Mouse (Mus musculus): ENCODE data around the gene Ccl7.
A peak's percentile ranks its signal among the peaks of the same experiment; 100 is the strongest.

Ccl7 gene

DNA sequence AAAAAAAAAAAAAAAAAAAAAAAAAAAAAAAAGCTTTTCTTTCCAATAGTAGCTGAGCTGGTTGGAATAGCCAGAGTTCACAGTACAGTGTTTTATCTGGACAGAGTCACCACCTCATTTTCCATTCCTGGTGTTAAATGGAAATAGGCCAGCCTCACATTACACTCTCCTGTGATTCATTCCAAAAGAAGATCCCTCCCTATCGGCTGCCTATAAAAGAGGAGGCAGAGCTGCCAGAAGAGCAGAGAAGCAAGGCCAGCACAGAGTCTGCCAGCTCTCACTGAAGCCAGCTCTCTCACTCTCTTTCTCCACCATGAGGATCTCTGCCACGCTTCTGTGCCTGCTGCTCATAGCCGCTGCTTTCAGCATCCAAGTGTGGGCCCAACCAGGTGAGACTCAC, at the start of gene Ccl7:
Ccl7 (plus strand) TSS at position 242 of the 400 bp plus-strand sequence.
- no peak for DNase-seq (ENCODE audit: low read depth, low spot score)

DNA sequence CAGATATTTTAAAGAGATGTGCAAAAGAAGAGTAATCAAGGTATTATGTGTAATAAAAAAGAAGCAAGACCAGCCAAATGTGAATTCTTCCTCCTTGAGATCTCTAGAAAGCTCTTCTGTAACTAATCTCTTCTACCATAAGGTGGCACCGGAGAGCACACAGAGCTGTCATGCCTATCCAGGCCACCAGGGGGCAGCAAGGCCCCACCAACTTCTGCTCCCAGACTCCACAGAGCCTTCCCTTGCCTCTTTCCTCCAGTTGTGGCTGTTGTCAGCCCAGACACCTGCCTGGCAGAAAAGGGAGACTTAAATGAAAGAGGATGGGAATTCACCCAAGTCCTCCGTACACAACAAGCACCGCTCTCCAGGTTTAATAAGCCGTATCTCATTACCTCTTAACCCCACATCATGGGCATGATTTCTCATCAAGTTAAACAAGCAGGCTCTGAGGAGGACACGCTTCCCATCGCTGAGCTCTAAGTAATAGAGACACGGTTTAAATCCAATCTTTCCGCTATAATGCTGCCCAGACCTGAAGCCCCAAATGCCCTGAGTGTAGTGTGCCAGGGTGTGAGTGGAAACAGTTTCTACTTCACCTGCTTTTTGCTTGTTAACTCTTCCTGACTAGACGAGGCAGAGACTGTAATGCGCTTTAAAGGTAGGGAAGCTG, 49.2 kb upstream of the Ccl7 start:
- DNase-seq (ENCODE audit: low read depth, low spot score), result peak; percentile 24

DNA sequence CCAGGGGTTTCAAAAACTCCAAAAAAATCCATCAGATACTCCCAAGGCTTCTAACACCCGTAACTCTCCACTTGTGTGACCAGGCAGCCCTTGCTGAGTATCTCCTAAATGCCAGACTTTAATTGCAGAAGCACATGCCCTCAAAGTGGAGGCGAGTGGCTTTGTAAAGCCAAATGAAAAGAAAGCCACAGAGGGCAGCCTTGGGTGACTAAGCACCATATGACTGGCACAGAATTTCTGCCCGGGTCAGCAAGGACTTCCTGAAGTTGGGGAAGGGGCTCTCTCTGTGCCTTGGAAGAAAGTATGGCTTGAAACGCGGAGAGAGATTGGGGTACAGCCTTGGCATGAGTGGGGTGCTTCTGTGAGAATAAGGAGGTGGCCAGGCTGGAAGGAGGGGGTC, 48.4 kb upstream of the Ccl7 start:
- DNase-seq (ENCODE audit: low read depth, low spot score), result no peak

DNA sequence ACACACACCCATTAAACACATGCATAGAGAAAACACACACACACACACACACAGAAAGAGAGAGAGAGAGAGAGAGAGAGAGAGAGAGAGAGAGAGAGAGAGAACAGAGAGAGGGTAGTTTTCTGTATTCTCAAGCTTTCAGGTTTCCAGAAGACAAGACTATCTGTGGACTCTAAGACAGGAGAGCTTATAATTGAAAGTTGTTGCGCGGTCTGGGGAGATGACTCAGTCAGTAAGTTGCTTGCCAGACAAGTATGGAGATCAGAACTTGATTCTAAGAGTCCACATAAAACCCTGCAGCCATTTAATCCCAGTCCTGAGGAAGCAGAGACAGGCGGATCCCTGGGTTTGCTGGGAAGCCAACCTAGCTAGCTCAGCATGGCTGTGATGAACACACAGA, 46.9 kb upstream of the Ccl7 start:
- no peak for DNase-seq (ENCODE audit: low read depth, low spot score)

DNA sequence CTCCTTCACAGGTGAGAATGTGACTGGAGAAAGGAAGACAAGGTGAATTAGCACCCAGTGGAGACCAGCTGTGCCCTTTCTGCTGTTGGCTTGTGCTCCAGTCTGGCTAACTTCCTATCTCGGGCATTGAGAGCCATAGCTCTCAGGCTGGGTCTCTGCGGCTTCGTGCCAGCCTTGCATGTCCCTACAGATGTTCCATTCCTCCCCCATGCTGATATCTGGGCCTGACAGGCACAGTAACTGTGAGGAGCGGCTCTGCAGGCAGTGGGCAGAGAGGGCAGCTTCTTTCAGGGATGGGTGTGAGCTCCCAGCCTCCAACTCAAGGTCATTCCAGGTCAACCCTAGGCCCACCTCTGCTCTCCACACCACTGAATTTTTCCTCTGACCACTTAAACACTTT, 46.0 kb upstream of the Ccl7 start:
- no peak for DNase-seq (ENCODE audit: low read depth, low spot score)

DNA sequence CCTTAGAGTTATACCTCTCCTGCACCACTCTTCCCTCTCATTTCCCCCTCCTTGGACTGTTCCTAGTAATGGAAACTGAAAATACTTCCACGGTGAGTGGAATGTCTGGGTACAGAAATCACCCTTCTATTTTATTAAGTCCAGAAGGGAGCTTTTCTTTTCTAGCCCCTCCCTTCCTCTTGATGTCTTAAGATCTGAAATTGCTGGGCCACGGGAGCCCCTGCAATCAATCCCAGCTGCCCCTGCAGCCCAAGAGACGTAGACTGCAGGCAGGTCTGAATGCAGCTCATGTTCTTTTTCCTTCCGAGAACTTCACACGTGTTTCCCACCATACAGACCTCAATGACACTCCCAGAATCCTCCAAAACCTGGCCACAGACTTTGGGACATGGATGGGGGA, 44.9 kb upstream of the Ccl7 start:
- DNase-seq (ENCODE audit: low read depth, low spot score), result no peak

DNA sequence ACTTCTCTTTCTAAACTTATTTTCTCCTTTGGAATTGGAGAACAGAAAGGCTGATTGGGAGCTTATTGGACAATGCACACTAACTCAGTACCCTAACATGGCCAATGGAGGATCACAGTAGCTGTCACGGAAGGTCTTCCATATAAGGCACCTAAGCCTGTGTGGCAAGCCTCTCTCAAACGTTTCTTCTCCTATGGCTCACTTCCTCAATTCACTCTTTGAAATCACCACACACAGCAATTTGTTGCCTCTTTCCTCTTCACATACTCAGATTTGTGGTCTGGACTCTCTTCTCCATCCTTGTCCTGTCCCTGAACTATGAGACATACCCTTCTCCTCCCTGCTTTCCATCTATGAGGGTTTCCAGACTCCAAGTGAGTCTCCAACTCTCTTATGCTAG, 40.7 kb upstream of the Ccl7 start:
- no peak for DNase-seq (ENCODE audit: low read depth, low spot score)

DNA sequence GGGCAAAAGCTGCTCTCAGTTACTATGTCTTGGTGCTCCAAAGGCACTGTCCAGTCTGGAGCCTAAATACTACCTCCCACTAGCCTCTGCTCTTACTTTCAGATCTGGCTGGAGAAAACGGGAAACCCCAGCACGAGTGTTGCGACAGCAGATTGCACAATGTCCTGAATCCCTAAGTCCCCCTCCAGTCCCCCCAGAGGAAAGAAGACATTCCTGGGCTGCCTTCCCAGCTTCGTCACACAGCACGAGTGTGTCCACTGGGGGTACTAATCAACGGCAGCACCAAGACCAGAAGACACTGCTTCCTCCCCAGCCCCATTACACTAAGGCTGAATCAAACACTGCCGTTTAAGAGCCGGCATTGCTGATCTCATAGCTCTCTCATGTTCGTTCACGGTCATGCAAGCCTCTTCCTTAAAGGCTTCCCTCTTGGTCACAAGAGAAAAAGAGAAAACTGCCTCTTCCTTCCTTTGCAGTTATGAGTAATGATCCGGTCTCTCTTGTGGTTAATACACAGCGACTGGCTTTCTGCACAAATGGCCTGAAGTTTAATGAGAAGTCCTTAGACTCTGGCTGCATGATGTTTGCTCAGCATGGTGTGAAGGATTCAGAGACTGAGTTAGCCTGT, 38.6 kb upstream of the Ccl7 start:
- DNase-seq (ENCODE audit: low read depth, low spot score), result no peak

DNA sequence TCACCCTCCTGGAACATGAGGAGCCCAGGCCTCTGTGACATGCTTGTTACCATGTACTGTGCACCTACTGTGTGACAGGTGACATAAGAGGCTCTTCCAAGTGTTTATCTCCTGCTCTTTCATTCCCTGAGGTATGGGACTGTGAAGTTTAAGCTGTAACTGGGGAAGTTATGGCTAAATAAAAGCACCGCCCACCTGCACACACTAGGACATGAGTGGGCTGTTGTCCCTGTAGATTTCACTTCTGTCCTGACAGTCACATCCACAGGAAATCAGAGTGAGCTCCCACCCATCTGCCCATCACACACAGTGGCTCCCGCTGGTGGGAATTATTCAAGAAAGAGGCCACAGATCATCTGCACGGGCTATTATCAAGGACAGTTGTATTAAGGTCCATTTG, 35.4 kb upstream of the Ccl7 start:
- no peak for DNase-seq (ENCODE audit: low read depth, low spot score)

DNA sequence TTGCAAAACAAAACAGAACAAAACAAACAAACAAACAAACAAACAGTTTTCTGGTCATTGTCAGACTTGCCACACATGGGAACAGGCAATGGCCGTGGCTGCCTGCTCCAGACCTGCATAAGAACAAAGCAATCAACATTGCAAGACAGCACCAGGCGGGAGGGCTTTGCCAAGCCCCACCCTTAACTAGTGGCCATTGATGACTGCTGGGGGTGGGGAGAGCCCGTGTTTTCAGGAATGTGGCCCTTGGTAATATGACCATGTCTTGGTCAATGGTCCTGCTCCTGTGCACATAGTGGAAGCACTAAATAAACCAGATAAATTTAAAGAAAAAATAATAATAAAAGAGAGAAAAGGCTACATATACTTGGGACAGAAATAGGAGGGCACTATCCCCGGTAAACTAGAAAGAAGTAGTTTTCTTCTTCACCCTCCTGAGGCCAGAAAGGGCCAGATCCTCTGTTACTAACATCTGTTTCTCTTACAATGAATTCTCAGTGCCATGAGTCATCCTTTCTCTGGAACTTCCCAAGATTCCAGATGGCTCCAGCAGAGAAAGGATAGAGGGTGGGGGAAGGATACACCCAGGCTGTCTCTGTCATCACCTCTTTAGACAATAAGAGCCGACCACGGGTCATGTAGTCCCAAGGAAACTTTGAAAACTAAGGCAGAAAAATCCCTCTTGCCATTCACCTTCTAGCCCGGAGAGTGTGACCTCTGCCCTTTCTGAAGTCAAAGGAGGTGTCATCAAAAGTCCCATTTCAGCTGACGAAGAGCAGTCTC, 33.9 kb upstream of the Ccl7 start:
- no peak for DNase-seq (ENCODE audit: low read depth, low spot score)

DNA sequence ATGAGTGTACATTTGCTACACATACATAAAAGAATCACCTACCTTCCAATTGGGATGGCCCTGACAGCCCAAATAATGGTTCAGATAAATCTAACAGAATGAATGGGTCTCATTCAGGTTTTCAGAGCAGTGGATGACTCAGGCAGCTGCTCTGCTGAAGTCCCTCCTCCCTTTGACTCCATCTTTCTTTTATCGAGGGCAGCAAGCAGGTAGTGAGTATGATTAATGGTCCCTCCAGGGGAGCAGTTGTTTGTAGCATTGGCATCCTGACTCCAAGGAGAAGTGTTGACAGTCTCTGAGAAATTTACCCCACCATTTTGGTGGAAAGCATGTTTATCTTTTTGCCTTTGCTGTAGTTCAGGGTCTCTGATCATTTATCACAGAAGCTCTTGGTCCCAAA, 31.8 kb upstream of the Ccl7 start:
- DNase-seq (ENCODE audit: low read depth, low spot score), result no peak

DNA sequence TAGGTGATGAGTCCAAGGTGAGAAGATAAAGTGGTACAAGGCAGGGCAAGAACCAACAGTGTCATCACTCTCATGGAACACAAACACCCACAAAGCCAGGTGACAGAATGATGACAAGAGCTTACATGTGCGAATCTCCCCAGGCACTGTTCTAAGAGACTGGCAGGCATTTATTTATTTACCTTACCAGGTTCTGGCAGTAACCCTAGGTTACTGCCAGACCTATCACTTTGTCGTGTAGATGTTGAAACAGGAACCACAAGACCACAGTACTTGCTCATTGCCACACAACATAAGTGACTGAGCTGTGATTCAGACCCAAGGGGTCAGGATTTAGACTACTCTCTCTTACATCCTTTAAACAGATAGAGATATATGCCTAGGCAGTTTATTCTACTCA, 30.4 kb upstream of the Ccl7 start:
- DNase-seq (ENCODE audit: low read depth, low spot score), result no peak

DNA sequence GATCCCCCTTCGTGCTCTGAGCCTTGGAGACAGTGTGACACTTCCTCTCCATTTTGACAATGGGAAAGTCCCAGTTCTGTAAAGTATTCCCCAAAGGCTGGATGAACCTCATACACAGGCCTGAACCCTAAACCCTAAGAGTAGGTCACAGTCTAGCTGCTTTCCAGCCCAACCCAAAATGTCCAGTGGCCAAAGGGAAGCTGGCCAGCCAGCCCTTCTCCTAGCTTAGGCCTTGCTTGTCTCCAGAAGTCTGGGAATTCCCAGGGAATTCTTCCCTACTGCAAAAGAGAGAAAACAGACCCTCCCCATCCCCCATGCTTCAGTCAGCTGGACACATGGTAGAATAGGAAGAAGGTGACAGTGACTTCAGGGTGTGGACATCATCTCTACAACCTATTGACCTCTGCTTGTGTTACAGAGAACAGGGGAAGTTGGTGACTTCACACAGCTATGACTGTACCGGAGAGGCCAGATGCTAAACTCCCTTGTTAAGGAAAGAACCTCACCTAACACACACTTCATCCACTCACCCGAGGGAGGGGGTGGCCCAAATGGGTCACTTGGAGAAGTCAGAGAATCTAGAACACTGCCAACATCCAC, 29.2 kb upstream of the Ccl7 start:
- DNase-seq (ENCODE audit: low read depth, low spot score), result no peak

DNA sequence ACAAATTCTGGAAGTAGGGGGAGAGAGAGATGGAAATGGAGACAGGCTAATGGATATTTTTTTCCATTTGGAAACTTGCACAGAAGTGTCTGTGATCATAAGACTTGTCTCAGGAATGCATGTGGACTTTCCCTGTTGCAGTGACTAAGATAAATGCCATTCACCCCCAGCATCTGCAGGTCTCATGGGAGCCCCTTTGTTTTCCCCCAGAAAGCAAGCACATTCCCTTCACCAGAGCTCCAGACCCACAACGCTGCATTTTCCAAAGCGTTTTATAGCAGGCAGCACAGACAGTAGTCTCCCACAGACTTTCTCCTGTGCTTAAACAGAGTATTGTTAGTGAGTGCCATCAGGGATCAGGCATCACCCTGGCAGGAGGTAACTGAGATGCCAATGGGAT, 26.1 kb upstream of the Ccl7 start:
- no peak for DNase-seq (ENCODE audit: low read depth, low spot score)

DNA sequence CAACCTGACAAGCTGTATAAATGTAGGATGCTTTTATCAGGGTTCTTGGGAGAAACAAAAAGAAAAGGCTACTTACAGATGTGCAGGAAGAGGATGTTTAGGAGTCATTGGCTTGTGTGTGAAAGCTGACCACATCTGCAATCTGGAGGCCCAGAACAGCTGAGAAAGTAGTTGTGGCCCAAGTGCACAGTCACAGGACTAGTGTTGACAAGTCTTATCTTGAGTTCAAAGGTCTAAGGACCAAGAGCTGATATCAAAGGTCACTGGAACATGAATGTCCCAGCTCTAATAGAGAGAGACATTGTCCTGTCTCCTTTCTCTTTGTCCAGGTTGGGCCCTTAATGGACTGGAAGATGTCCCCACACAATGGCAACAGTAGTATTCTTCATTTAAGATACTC, 25.7 kb upstream of the Ccl7 start:
- DNase-seq (ENCODE audit: low read depth, low spot score), result no peak

DNA sequence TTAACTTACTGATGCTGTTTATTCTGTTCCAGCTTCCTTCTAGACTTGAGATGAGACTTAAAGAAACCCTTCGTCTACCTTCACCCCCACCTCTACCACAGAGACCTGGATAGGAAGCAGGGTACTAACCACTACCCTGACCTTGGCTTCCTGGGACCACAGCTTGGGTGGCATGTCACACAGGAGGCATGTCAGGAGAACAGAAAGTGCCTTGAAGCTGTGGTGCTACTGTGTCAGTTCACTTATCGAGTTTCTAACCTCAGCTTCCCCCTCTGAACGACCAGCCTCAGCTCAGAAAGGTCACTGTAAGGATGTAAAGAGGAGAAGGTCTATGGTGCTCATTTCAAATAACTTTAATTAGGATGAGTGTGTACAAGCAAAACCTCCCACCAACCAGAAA, 24.1 kb upstream of the Ccl7 start:
- DNase-seq (ENCODE audit: low read depth, low spot score), result no peak

DNA sequence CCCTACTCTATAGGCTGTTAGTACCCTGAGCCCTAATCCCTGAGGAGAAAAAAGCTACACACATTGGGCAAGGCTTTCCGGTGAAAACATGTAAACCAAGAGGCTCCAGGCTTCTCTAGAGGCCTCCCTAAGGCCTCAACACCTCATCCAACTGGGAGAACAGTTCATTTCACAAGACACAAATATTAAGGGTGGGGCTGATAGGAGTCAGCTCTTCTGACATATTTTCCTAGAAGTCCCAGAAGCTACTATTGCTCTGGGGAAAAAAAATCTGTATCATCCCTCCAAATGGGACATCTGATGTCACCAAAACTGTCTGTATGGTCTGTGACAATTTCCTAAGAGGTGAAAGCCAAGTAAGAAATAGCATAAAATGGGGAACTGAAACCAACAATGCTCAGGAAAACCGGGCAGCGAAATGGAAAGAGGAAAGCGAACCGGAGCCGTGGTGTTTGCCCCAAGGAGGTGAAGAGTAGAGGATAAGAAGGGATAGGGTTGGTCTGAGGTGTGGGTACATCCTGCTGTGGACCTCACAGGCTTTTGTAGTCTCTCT, 22.9 kb upstream of the Ccl7 start:
- DNase-seq (ENCODE audit: low read depth, low spot score), result no peak

DNA sequence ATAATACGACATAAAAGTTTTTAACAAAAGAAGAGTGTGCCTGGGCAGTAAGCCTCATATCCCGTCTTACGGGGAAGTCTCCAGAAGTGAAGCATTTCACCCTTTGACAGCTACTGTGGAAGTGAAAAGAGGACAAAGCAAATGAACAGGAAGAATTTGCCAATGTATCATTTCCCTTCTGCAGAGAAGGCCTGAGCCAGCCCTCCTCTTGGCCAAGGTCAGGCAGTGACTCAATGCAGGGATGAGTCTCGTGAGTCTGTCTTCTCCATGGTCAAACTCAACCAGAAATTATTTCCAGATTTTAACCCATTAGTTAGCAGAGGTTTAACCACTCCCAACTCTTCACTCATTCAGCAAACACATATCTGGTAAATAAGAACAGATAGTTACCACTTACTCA, 21.7 kb upstream of the Ccl7 start:
- no peak for DNase-seq (ENCODE audit: low read depth, low spot score)

DNA sequence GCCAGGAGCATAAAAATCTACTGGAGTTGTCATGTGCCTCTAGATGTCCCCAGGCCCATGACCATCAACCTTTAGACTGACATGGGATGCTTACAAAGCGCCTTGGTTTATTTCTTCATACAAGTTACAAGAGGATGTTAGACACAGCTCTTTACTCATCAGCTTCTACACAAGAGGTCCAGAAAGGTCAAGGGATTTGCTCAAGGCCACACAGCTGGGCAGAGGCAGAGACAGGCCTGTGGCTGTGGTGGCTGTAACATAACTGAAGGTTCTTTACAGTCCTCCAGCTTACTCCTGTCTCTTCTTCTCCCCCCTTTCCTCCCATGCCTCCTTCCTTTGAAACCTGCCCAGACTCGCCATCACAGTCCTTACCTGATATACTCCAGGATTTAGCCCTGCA, 15.3 kb upstream of the Ccl7 start:
- DNase-seq (ENCODE audit: low read depth, low spot score), result no peak

DNA sequence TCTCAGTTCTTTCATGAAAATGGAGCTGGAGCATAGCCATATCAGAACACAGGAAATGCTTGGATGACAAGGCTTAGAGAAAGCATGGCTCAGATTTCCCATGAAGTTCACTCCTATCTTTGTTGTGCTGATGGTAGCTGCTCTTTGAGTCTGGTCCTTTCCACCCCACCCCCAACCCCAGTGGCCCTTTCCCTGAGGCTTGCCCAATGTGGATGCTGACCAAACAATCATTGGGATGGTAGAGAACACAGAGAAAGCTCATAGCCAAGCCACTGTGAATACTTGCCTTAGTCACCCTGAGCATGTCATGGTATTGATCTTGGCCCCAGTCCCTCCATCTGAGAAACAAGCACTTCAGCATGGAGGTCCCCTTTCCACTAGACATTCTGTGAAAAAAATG, 13.4 kb upstream of the Ccl7 start:
- DNase-seq (ENCODE audit: low read depth, low spot score), result no peak

DNA sequence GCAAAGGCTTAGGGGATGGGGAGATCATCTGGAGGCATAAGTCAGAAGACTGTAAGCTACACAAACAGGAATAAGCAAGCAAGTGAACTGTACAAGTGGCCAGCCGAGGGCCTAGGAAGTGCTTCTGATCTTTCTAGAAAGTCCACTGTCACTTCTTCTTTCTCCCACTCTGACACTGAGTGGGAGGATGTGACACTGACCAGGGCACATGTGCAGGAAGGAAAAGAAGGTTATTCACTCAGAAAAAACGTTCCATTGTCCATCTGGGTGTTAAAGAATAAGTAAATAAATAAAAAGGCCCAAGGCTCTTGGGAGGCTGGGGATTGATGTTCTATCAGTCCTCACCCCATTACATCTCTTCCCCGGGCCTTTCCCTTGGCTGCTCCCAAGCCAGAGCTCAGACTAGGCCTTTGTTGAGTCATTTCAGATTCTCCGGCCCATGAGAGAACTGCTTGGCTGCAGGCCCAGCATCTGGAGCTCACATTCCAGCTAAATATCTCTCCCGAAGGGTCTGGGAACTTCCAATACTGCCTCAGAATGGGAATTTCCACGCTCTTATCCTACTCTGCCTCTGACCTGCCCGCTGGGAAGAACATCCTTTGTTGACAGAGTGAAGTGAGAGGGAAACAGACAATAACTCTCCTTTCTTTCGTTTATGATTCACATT, 12.7 kb upstream of the Ccl7 start:
- no peak for DNase-seq (ENCODE audit: low read depth, low spot score)

DNA sequence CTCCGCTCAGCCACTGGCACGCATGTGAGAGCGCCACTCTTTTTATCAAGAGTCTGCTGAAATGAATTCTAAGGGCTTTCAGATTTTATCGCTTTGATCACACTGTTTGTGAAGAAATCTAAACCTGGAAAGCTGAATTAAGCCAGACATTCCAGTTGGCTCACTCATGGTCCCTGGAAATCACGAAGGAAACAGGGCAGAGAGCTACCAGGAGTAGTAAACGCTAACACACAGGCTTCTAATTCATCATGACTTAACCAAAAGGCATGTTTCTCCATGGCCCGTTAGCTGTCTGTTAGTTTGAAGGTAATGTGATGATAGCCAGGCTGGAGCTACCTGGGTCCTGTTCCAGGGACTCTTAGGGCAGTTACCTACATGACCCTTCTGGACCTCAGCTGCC, 11.1 kb upstream of the Ccl7 start:
- no peak for DNase-seq (ENCODE audit: low read depth, low spot score)
